In genomic region chr10:83895741-83896150, GRCm38 (mm10) we compare ENCODE assay signal across 8 mouse cellular contexts.
A peak's percentile ranks its signal among the peaks of the same experiment; 100 is the strongest.
DNase-seq lines count a peak whose midpoint lies in the region; ATAC-seq and TF ChIP-seq lines count a peak whose summit lies in the region.

No protein-coding gene starts in this region.

- 0 out of 2 replicates have a peak, but pooled peaks cover 4% of the 10 kb centered on the region for H3K4me1 ChIP-seq in forebrain, postnatal 0 days (ENCODE audit: insufficient read depth)
- H3K4me1 ChIP-seq in forebrain, embryonic 15.5 days: no peaks in the 10 kb centered on the region
- H3K4me1 ChIP-seq in limb, embryonic 12.5 days (replicated peaks): peaks cover 25% of the 10 kb centered on the region

- H3K27me3 ChIP-seq in forebrain, postnatal 0 days (ENCODE audit: insufficient read depth, low read length): no peaks in the 10 kb centered on the region
- H3K27me3 ChIP-seq in forebrain, embryonic 15.5 days: no peaks in the 10 kb centered on the region
- no peaks in the 10 kb centered on the region for H3K27me3 ChIP-seq in limb, embryonic 12.5 days

- no peak overlapping the region for H3K4me3 ChIP-seq in forebrain, postnatal 0 days (ENCODE audit: low read depth, low read length)
- no peak overlapping the region for H3K4me3 ChIP-seq in forebrain, embryonic 15.5 days
- no peak overlapping the region for H3K4me3 ChIP-seq in limb, embryonic 12.5 days (replicated peaks)

- TF ChIP-seq CTCF in forebrain, postnatal 0 days (IDR thresholded peaks at IDR 0.05; ENCODE audit: low read depth): no peak

- no peaks in the 10 kb centered on the region for H3K9me3 ChIP-seq in forebrain, postnatal 0 days (ENCODE audit: low read length)
- no peaks in the 10 kb centered on the region for H3K9me3 ChIP-seq in forebrain, embryonic 15.5 days
- H3K9me3 ChIP-seq in limb, embryonic 12.5 days: no peaks in the 10 kb centered on the region

- no peak overlapping the region for H3K4me2 ChIP-seq in forebrain, postnatal 0 days (ENCODE audit: low read depth)
- no peak overlapping the region for H3K4me2 ChIP-seq in forebrain, embryonic 15.5 days (replicated peaks)
- 0 out of 2 replicates have a peak overlapping the region, but pooled peaks have one; percentile 1 for H3K4me2 ChIP-seq in limb, embryonic 12.5 days

- no peak overlapping the region for H3K9ac ChIP-seq in forebrain, postnatal 0 days
- no peak overlapping the region for H3K9ac ChIP-seq in forebrain, embryonic 15.5 days (replicated peaks)
- no peak overlapping the region for H3K9ac ChIP-seq in limb, embryonic 12.5 days (replicated peaks)

- WGBS in forebrain, postnatal 0 days: 48% methylated on average over 3 of the region's 3 CpGs
- WGBS in forebrain, embryonic 15.5 days: 65% methylated on average over 3 of the region's 3 CpGs
- WGBS in limb, embryonic 12.5 days: 10% methylated on average over 3 of the region's 3 CpGs

- H3K36me3 ChIP-seq in forebrain, postnatal 0 days (ENCODE audit: insufficient read depth): no peaks in the 10 kb centered on the region
- no peaks in the 10 kb centered on the region for H3K36me3 ChIP-seq in forebrain, embryonic 15.5 days
- H3K36me3 ChIP-seq in limb, embryonic 12.5 days: no peaks in the 10 kb centered on the region

- no peak overlapping the region for H3K27ac ChIP-seq in forebrain, postnatal 0 days (ENCODE audit: low read depth, low read length)
- H3K27ac ChIP-seq in forebrain, embryonic 15.5 days (replicated peaks): no peak overlapping the region
- H3K27ac ChIP-seq in limb, embryonic 12.5 days: peak overlapping the region; percentile 73

- peak; percentile 29 for DNase-seq in forebrain, postnatal 0 days
- peak; percentile 92 for DNase-seq in NIH3T3 (ENCODE audit: low read depth)
- DNase-seq in gastrocnemius, postnatal 4 days (ENCODE audit: low spot score in 2 of 2): peak; percentile 27 to 49
- no peak for DNase-seq in layer of hippocampus, adult 11-12 months (ENCODE audit: low spot score)
- no peak for DNase-seq in B cell, adult 2 months
- no peak for DNase-seq in frontal cortex, postnatal 14 days (ENCODE audit: low spot score in 2 of 2)

- no peak for ATAC-seq in forebrain, postnatal 0 days
- ATAC-seq in forebrain, embryonic 15.5 days (replicated peaks): no peak
- peak; percentile 73; the same call in 1 of the 2 replicates for ATAC-seq in limb, embryonic 12.5 days (ENCODE audit: insufficient number of reproducible peaks, insufficient read depth, low FRiP score, low TSS enrichment, low read depth)

Comparison
In these comparisons a context has a peak if more than half of its experiments do, and no peak if none do; other contexts are left out.
1. DNase-seq: peak in forebrain, postnatal 0 days (single experiment), NIH3T3 (single experiment) and gastrocnemius, postnatal 4 days (2 of 2); none in layer of hippocampus, adult 11-12 months (single experiment), B cell, adult 2 months (0 of 2) and frontal cortex, postnatal 14 days (0 of 2).